Mouse (Mus musculus): ENCODE results near the gene Epx. TPM values are rescaled to one million over a fixed set of nuclear protein-coding genes. Genes with fewer than 3 reads are reported as not detected.

Gene Epx
- polyA plus RNA-seq, 1 experiment from 2014 or later, result 1.8 TPM

DNA sequence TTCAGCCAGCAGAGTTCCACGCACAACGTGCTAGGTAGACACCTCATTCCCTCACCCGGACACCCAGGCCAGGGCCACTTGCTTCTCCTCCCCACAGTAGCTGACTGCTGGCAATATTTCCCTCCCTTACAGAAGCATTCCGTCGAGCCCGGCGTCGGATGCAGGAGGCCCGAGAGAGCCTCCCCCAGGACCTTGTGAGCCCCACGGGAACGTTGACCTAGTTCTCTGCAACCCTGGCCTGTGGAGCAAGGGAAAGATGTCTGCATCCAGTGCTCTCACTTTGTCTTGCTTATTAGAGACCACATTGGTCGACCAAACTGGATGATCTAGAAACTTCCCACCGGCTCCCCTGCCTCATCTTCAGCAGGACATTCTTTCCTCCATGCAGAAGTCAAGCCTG is 12.5 kb downstream of the Epx start:
- no peak overlapping the region for H3K4me3 ChIP-seq (replicated peaks; ENCODE audit: low read depth, low read length)
- ATAC-seq (replicated peaks; ENCODE audit: low FRiP score, low read depth) (no peak), DNase-seq (ENCODE audit: low spot score) (no peak)
- no peak overlapping the region for H3K4me2 ChIP-seq (ENCODE audit: low read length)
- H3K27ac ChIP-seq, result no peak overlapping the region
- WGBS, result 87% methylated on average over 13 of the region's 13 CpGs
- no peaks in the 10 kb centered on the region for H3K9me3 ChIP-seq (replicated peaks; ENCODE audit: low read length)
- no peaks in the 10 kb centered on the region for H3K4me1 ChIP-seq (replicated peaks; ENCODE audit: insufficient read depth, low read length)
- TF ChIP-seq CTCF (IDR thresholded peaks at IDR 0.05; ENCODE audit: low read depth), result no peak
- no peak overlapping the region for H3K9ac ChIP-seq (ENCODE audit: low read depth, low read length)
- H3K36me3 ChIP-seq (ENCODE audit: insufficient read depth, low read length), result peaks cover 31% of the 10 kb centered on the region
- H3K27me3 ChIP-seq (ENCODE audit: insufficient read depth, low read length), result no peaks in the 10 kb centered on the region

DNA sequence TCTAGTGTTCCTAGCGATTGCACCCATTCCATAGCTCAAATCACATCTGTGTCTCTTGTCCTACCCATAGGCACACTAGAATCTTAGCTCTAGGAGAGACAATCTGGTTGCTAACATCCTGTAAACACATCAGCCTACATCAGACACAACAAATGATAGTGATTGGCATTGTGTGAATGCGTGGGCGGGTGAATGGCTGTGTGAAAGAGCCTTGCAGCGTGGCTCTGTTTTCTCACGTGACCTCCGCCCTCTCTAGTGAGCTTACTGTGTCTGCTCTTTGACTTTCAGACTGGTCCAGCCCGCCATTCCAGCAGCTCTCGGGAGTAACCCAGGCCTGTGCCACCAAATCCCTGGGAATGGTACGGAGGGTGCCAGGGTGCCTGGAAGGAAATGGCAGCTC is 14.9 kb downstream of the Epx start:
- H3K9ac ChIP-seq (ENCODE audit: low read depth, low read length), result no peak overlapping the region
- TF ChIP-seq CTCF (IDR thresholded peaks at IDR 0.05; ENCODE audit: low read depth), result no peak
- H3K9me3 ChIP-seq (replicated peaks; ENCODE audit: low read length), result no peaks in the 10 kb centered on the region
- no peak overlapping the region for H3K4me2 ChIP-seq (ENCODE audit: low read length)
- H3K4me1 ChIP-seq (replicated peaks; ENCODE audit: insufficient read depth, low read length), result no peaks in the 10 kb centered on the region
- 82% methylated on average over 9 of the region's 9 CpGs for WGBS
- H3K27me3 ChIP-seq (ENCODE audit: insufficient read depth, low read length), result no peaks in the 10 kb centered on the region
- DNase-seq (ENCODE audit: low spot score), result no peak
- no peak overlapping the region for H3K4me3 ChIP-seq (replicated peaks; ENCODE audit: low read depth, low read length)
- no peak overlapping the region for H3K27ac ChIP-seq
- ATAC-seq (replicated peaks; ENCODE audit: low FRiP score, low read depth), result no peak
- peaks cover 47% of the 10 kb centered on the region for H3K36me3 ChIP-seq (ENCODE audit: insufficient read depth, low read length)

DNA sequence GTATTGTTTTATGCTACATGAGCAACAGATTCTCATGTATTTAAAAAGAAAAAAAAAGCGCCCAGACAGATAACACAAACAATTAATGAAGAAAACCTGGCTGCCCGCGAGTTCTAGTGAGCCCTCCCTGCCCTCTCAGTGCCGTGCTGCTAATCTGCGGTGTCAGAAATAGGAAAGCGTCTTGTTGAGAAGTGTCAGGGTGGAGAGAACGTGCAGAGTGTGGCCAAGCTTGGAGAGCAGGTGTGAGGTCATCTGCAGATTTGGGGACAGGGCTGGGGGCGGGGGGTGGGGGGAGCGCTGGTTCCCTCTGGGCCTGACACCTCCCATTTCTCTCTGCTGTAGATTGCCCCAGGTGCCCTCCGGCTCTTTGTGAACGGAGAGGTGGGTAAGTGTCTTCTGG is 16.1 kb downstream of the Epx start:
- DNase-seq (ENCODE audit: low spot score) (no peak), ATAC-seq (replicated peaks; ENCODE audit: low FRiP score, low read depth) (no peak)
- WGBS, result 84% methylated on average over 11 of the region's 11 CpGs
- TF ChIP-seq CTCF (IDR thresholded peaks at IDR 0.05; ENCODE audit: low read depth), result no peak
- Histone ChIP-seq H3K4me2 (ENCODE audit: low read length) (no peak overlapping the region), H3K9ac (ENCODE audit: low read depth, low read length) (no peak overlapping the region), H3K4me1 (replicated peaks; ENCODE audit: insufficient read depth, low read length) (no peaks in the 10 kb centered on the region), H3K4me3 (replicated peaks; ENCODE audit: low read depth, low read length) (no peak overlapping the region), H3K27ac (no peak overlapping the region), H3K27me3 (ENCODE audit: insufficient read depth, low read length) (no peaks in the 10 kb centered on the region), H3K9me3 (replicated peaks; ENCODE audit: low read length) (no peaks in the 10 kb centered on the region), H3K36me3 (ENCODE audit: insufficient read depth, low read length) (peaks cover 47% of the 10 kb centered on the region)

DNA sequence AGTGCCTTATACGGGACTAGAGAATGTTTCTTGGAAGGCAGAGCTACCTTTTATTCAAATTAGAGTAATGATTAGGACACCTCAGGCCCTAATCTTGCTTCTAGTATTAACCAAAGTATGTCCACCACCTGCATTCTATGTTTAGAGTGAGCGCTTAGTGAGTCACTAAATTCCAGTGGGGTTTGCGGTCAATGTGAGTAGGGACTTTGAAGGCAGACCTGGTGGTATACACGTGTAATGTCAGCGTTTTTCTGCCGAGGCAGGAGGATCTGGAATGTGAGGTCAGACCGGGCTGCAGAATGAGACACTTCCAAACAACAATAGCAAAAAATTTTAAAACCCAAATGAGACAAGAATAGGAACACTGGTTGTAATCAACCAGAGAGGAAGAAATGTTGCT is 20.8 kb downstream of the Epx start:
- no peak for ATAC-seq (replicated peaks; ENCODE audit: low FRiP score, low read depth)

DNA sequence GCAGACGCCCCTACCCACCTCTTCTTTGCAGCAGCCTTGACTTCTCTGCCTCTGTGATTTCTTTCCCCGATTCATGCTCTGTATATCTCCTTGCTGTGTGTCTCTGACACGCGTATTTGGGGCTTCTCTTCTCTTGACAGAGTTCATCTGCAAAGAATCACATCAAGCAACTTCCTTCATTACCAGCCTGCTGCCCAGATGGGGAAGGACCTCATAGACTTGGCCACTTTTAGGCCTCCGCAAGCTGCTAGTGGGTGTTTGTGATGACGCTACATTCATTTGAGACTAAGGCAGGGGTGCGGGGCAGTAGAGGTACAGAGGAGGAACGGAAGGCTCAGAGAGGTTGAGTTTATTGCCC is 21.8 kb downstream of the Epx start:
- Histone ChIP-seq H3K36me3 (ENCODE audit: insufficient read depth, low read length) (peaks cover 24% of the 10 kb centered on the region), H3K9ac (ENCODE audit: low read depth, low read length) (peak overlapping the region; percentile 66), H3K27ac (peak overlapping the region; percentile 47; the same call in 1 of the 2 replicates), H3K4me3 (replicated peaks; ENCODE audit: low read depth, low read length) (peak overlapping the region; percentile 68), H3K27me3 (ENCODE audit: insufficient read depth, low read length) (no peaks in the 10 kb centered on the region), H3K4me1 (replicated peaks; ENCODE audit: insufficient read depth, low read length) (0 out of 2 replicates have a peak, but pooled peaks cover 4% of the 10 kb centered on the region), H3K4me2 (ENCODE audit: low read length) (peak overlapping the region; percentile 83), H3K9me3 (replicated peaks; ENCODE audit: low read length) (no peaks in the 10 kb centered on the region)
- WGBS, result 32% methylated on average over 8 of the region's 8 CpGs
- ATAC-seq (replicated peaks; ENCODE audit: low FRiP score, low read depth) (no peak), DNase-seq (ENCODE audit: low spot score) (peak; percentile 15)
- no peak for TF ChIP-seq CTCF (IDR thresholded peaks at IDR 0.05; ENCODE audit: low read depth)

More for the DNA sequence above, 20.8 kb downstream of the Epx start:
- no peak for TF ChIP-seq CTCF (IDR thresholded peaks at IDR 0.05; ENCODE audit: low read depth)
- Histone ChIP-seq H3K27ac (no peak overlapping the region), H3K9me3 (replicated peaks; ENCODE audit: low read length) (no peaks in the 10 kb centered on the region), H3K4me2 (ENCODE audit: low read length) (no peak overlapping the region), H3K36me3 (ENCODE audit: insufficient read depth, low read length) (peaks cover 25% of the 10 kb centered on the region), H3K9ac (ENCODE audit: low read depth, low read length) (no peak overlapping the region), H3K27me3 (ENCODE audit: insufficient read depth, low read length) (no peaks in the 10 kb centered on the region), H3K4me1 (replicated peaks; ENCODE audit: insufficient read depth, low read length) (0 out of 2 replicates have a peak, but pooled peaks cover 4% of the 10 kb centered on the region), H3K4me3 (replicated peaks; ENCODE audit: low read depth, low read length) (no peak overlapping the region)
- DNase-seq (ENCODE audit: low spot score), result no peak
- 89% methylated on average over 7 of the region's 7 CpGs for WGBS

- H3K4me2 ChIP-seq (ENCODE audit: low read length), result peak within 1 kb of the TSS; percentile 83
- WGBS, result 3% methylated on average over 40 of the region's 40 CpGs
- H3K4me3 ChIP-seq (replicated peaks; ENCODE audit: low read depth, low read length), result peak within 1 kb of the TSS; percentile 68
- no peak for TF ChIP-seq CTCF (IDR thresholded peaks at IDR 0.05; ENCODE audit: low read depth)
- peak within 1 kb of the TSS; percentile 66 for H3K9ac ChIP-seq (ENCODE audit: low read depth, low read length)
- peak within 1 kb of the TSS; percentile 47 for H3K27ac ChIP-seq
- no peaks in the 10 kb centered on the region for H3K27me3 ChIP-seq (ENCODE audit: insufficient read depth, low read length)
- 0 out of 2 replicates have a peak, but pooled peaks cover 4% of the 10 kb centered on the region for H3K4me1 ChIP-seq (replicated peaks; ENCODE audit: insufficient read depth, low read length)
- H3K9me3 ChIP-seq (replicated peaks; ENCODE audit: low read length), result no peaks in the 10 kb centered on the region
- ATAC-seq (replicated peaks; ENCODE audit: low FRiP score, low read depth) (peak; percentile 93), DNase-seq (ENCODE audit: low spot score) (peak; percentile 95)
- H3K36me3 ChIP-seq (ENCODE audit: insufficient read depth, low read length), result peaks cover 17% of the 10 kb centered on the region; the same call in 1 of the 2 replicates
Measured at GRCm38 (mm10) chr11:87852690-87853596, 22.4 kb downstream of the Epx start, which contains the start of gene Mks1. Gene Mks1, plus strand, starts transcription at chr11:87853215.
